Mouse (Mus musculus): ENCODE data around the gene Rtn2.

The Rtn2 gene

GRCm38 (mm10) chr7:19282385-19282784 lies at the start of gene Rtn2:
Gene Rtn2, plus strand, starts transcription at chr7:19282624.
- peak; percentile 95 for DNase-seq

GRCm38 (mm10) chr7:19234652-19235051 lies 47.8 kb upstream of the Rtn2 start:
- no peak for DNase-seq

- DNase-seq = no peak
Measured at GRCm38 (mm10) chr7:19235092-19235671, 47.2 kb upstream of the Rtn2 start.

GRCm38 (mm10) chr7:19236411-19236810 lies 46.0 kb upstream of the Rtn2 start:
- DNase-seq = no peak

GRCm38 (mm10) chr7:19238344-19238743 lies 44.1 kb upstream of the Rtn2 start:
- DNase-seq = no peak

- peak; percentile 89 for DNase-seq
Measured at GRCm38 (mm10) chr7:19239423-19239822, 43.0 kb upstream of the Rtn2 start.

GRCm38 (mm10) chr7:19239986-19240385 lies 42.4 kb upstream of the Rtn2 start:
- DNase-seq = no peak

GRCm38 (mm10) chr7:19240905-19241463 lies 41.4 kb upstream of the Rtn2 start:
- DNase-seq = no peak

GRCm38 (mm10) chr7:19242005-19242404 lies 40.4 kb upstream of the Rtn2 start:
- no peak for DNase-seq

GRCm38 (mm10) chr7:19243858-19244257 lies 38.6 kb upstream of the Rtn2 start:
- DNase-seq = peak; percentile 6

- no peak for DNase-seq
Measured at GRCm38 (mm10) chr7:19245083-19245482, 37.3 kb upstream of the Rtn2 start.

GRCm38 (mm10) chr7:19246855-19247254 lies 35.6 kb upstream of the Rtn2 start:
- no peak for DNase-seq

GRCm38 (mm10) chr7:19247511-19247910 lies 34.9 kb upstream of the Rtn2 start:
- DNase-seq = no peak

GRCm38 (mm10) chr7:19252078-19252477 lies 30.3 kb upstream of the Rtn2 start:
- DNase-seq = no peak

GRCm38 (mm10) chr7:19253437-19253836 lies 29.0 kb upstream of the Rtn2 start:
- DNase-seq = no peak

GRCm38 (mm10) chr7:19255395-19255794 lies 27.0 kb upstream of the Rtn2 start:
- no peak for DNase-seq

GRCm38 (mm10) chr7:19256567-19256966 lies 25.9 kb upstream of the Rtn2 start:
- DNase-seq = no peak

GRCm38 (mm10) chr7:19257390-19258022 lies 24.9 kb upstream of the Rtn2 start:
- DNase-seq = peak; percentile 91

GRCm38 (mm10) chr7:19258336-19258735 lies 24.1 kb upstream of the Rtn2 start:
- DNase-seq = no peak

- DNase-seq = no peak
Measured at GRCm38 (mm10) chr7:19265147-19265546, 17.3 kb upstream of the Rtn2 start.

GRCm38 (mm10) chr7:19265928-19266822 lies 16.2 kb upstream of the Rtn2 start:
- no peak for DNase-seq

- DNase-seq = no peak
Measured at GRCm38 (mm10) chr7:19267051-19267450, 15.4 kb upstream of the Rtn2 start.

GRCm38 (mm10) chr7:19268993-19269681 lies 13.3 kb upstream of the Rtn2 start:
- no peak for DNase-seq

Measured in retina, postnatal 1 day (tissue).